Mouse (Mus musculus) liver, adult 2 months (tissue): ENCODE results near the gene Peg3.

Source experiments
- CTCF ChIP-seq: fragments of 200-500 bp; IDR thresholded peaks from 2 replicates; pipeline ENCODE4 v1.5.1; 2011; ENCODE audit warnings: low read depth, low read length, control low read depth
- POLR2A ChIP-seq: fragments of 200-500 bp; IDR thresholded peaks from 2 replicates; pipeline ENCODE4 v1.6.1; 2011; ENCODE audit warnings: low read length, control low read depth; ENCODE audit not compliant: insufficient read depth; ENCODE audit errors: extremely low read depth

- no peak for TF ChIP-seq CTCF
- no peak for TF ChIP-seq POLR2A
Observed at GRCm38 (mm10) chr7:6736060-6736459, 5.8 kb upstream of the Peg3 start.
